ENCODE assay signal across 8 mouse cellular contexts in the genomic region with DNA sequence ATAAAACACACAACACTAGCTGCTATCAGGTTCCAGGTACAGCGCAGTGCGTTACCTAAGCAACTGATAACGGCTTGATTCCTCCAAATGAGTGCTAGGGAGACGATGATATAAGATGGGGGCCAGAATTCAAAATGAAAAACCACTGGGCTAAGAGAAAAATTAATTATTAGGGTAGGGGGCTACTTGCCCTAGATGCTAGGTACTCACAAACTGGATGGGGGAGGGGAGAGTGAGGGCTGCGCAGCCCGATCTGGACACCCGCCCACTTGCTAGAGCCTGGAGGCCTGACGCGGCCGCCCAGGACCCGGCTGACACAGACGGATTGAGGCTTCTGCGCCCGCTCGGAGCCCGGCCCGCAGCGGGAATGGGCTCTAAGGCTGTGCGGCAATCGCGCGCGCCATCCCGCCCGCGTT. TPM values are rescaled to one million over a fixed set of nuclear protein-coding genes. Genes with fewer than 3 reads are reported as not detected.
A peak's percentile ranks its signal among the peaks of the same experiment; 100 is the strongest.
DNase-seq lines count a peak whose midpoint lies in the region; ATAC-seq and TF ChIP-seq lines count a peak whose summit lies in the region.

No protein-coding gene starts in this region.

- peak overlapping the region; percentile 65 for H3K4me3 ChIP-seq in heart, adult 2 months
- peak overlapping the region; percentile 91 for H3K4me3 ChIP-seq in forebrain, embryonic 11.5 days (ENCODE audit: low read depth, low read length)
- peak overlapping the region; percentile 95 for H3K4me3 ChIP-seq in limb, embryonic 13.5 days

- TF ChIP-seq CTCF in heart, adult 2 months (IDR thresholded peaks at IDR 0.05) = no peak

- H3K27me3 ChIP-seq in heart, adult 2 months (ENCODE audit: control insufficient read depth, insufficient read depth, low read length) = no peaks in the 10 kb centered on the region
- H3K27me3 ChIP-seq in forebrain, embryonic 11.5 days (ENCODE audit: control insufficient read depth, insufficient read depth, low read length) = no peaks in the 10 kb centered on the region
- H3K27me3 ChIP-seq in limb, embryonic 13.5 days = no peaks in the 10 kb centered on the region

- 2% methylated on average over 26 of the region's 26 CpGs for WGBS in heart, adult 2 months
- WGBS in forebrain, embryonic 11.5 days = under 1% methylated on average over 19 of the region's 26 CpGs
- 2% methylated on average over 26 of the region's 26 CpGs for WGBS in limb, embryonic 13.5 days

- peak overlapping the region; percentile 93 for H3K9ac ChIP-seq in heart, adult 2 months (ENCODE audit: low read depth, low read length)
- H3K9ac ChIP-seq in forebrain, embryonic 11.5 days (ENCODE audit: low read length) = peak overlapping the region; percentile 99
- H3K9ac ChIP-seq in limb, embryonic 13.5 days = peak overlapping the region; percentile 99

- intact Hi-C loops in heart, adult 2 months (cut with DNase I) = no loop called here

- no peak for TF ChIP-seq EP300 in heart, adult 2 months (IDR thresholded peaks at IDR 0.05; ENCODE audit: insufficient read depth, low read depth, low read length)

- H3K4me1 ChIP-seq in heart, adult 2 months (ENCODE audit: control insufficient read depth, insufficient read depth, low read length) = peaks cover 14% of the 10 kb centered on the region
- peaks cover 12% of the 10 kb centered on the region; the same call in 1 of the 2 replicates for H3K4me1 ChIP-seq in forebrain, embryonic 11.5 days (replicated peaks; ENCODE audit: control insufficient read depth, insufficient read depth, low read length)
- H3K4me1 ChIP-seq in limb, embryonic 13.5 days = peaks cover 52% of the 10 kb centered on the region

- H3K4me2 ChIP-seq in forebrain, embryonic 11.5 days (ENCODE audit: low read depth, low read length, severe bottlenecking) = peak overlapping the region; percentile 85
- peak overlapping the region; percentile 92 for H3K4me2 ChIP-seq in limb, embryonic 13.5 days (replicated peaks)

- no peak for DNase-seq in heart, adult 2 months
- no peak for DNase-seq in heart, adult 18-20 months
- peak; percentile 54 for DNase-seq in urinary bladder, postnatal 14 days (ENCODE audit: low spot score)
- no peak for DNase-seq in urinary bladder, postnatal 36 days (ENCODE audit: low spot score in 2 of 2)
- DNase-seq in forebrain, embryonic 11.5 days (ENCODE audit: low spot score) = peak; percentile 82
- DNase-seq in naive thymus-derived CD4-positive, alpha-beta T cell, adult 2 months (ENCODE audit: low read depth) = peak; percentile 60

- H3K79me2 ChIP-seq in heart, adult 2 months (replicated peaks; ENCODE audit: control insufficient read depth, insufficient read depth, low read length) = peaks cover 1% of the 10 kb centered on the region; the same call in 1 of the 2 replicates

- no peak for TF ChIP-seq POLR2A in heart, adult 2 months (IDR thresholded peaks at IDR 0.05; ENCODE audit: insufficient read depth, low read depth, low read length)

- H3K27ac ChIP-seq in heart, adult 2 months = peak overlapping the region; percentile 99
- H3K27ac ChIP-seq in forebrain, embryonic 11.5 days (ENCODE audit: low read depth, low read length) = peak overlapping the region; percentile 98
- peak overlapping the region; percentile 100 for H3K27ac ChIP-seq in limb, embryonic 13.5 days

- no peaks in the 10 kb centered on the region for H3K9me3 ChIP-seq in forebrain, embryonic 11.5 days (ENCODE audit: control insufficient read depth, low read length)
- H3K9me3 ChIP-seq in limb, embryonic 13.5 days = no peaks in the 10 kb centered on the region

- peak; percentile 45 for ATAC-seq in forebrain, embryonic 11.5 days (replicated peaks; ENCODE audit: low FRiP score)
- peak; percentile 9; the same call in 1 of the 2 replicates for ATAC-seq in limb, embryonic 13.5 days (ENCODE audit: low FRiP score, low read depth)
- ATAC-seq in granulocyte monocyte progenitor cell, adult 5-6 weeks (replicated peaks; ENCODE audit: poor library complexity, severe bottlenecking) = no peak

- peaks cover 2% of the 10 kb centered on the region for H3K36me3 ChIP-seq in heart, adult 2 months (ENCODE audit: control insufficient read depth, insufficient read depth, low read length)
- H3K36me3 ChIP-seq in forebrain, embryonic 11.5 days (ENCODE audit: control insufficient read depth, insufficient read depth, low read length) = no peaks in the 10 kb centered on the region
- H3K36me3 ChIP-seq in limb, embryonic 13.5 days = no peaks in the 10 kb centered on the region

RNA-seq across cellular contexts. Expression of a gene that starts 0.6 kb away (rescaled TPM):
- 1 to 10 TPM; 6.8 to 7.9 TPM for total RNA-seq in heart, adult 2 months (2021)
- polyA plus RNA-seq in heart, adult 2 months (2012; rRNA removed) = 6.0 and 13.4 TPM in 2 replicates
- total RNA-seq in heart, adult 18-20 months (2021) = 1 to 10 TPM; 5.2 to 5.8 TPM
- 19.8 and 23.0 TPM in 2 replicates for polyA plus RNA-seq in forebrain, embryonic 11.5 days (2014; fragmentation: Nextera tagmentation; extraction: Ambion mirVana)
- 21.6 and 22.3 TPM in 2 replicates for polyA plus RNA-seq in limb, embryonic 13.5 days (2015; fragmentation: Nextera tagmentation; extraction: Ambion mirVana)
- total RNA-seq in granulocyte monocyte progenitor cell, adult 5-6 weeks (2014; fragmentation: Nextera tagmentation) = 26.4 and 29.4 TPM in 2 replicates
- total RNA-seq in granulocyte monocyte progenitor cell, adult 5-6 weeks (2017) = 21.4 and 22.4 TPM in 2 replicates

RNA-seq across cellular contexts. Expression of a gene that starts 1.3 kb away (rescaled TPM):
- 1 to 10 TPM; 3.0 to 3.9 TPM for total RNA-seq in heart, adult 2 months (2021)
- 1.1 and 2.3 TPM in 2 replicates for polyA plus RNA-seq in heart, adult 2 months (2012; rRNA removed)
- total RNA-seq in heart, adult 18-20 months (2021) = 1 to 10 TPM; 2.9 to 3.0 TPM
- polyA plus RNA-seq in forebrain, embryonic 11.5 days (2014; fragmentation: Nextera tagmentation; extraction: Ambion mirVana) = 8.2 and 8.8 TPM in 2 replicates
- 8.9 and 10.1 TPM in 2 replicates for polyA plus RNA-seq in limb, embryonic 13.5 days (2015; fragmentation: Nextera tagmentation; extraction: Ambion mirVana)
- total RNA-seq in granulocyte monocyte progenitor cell, adult 5-6 weeks (2014; fragmentation: Nextera tagmentation) = 12.0 and 15.6 TPM in 2 replicates
- total RNA-seq in granulocyte monocyte progenitor cell, adult 5-6 weeks (2017) = 12.9 and 15.3 TPM in 2 replicates

RNA-seq across cellular contexts. Expression of a gene that starts 35.2 kb away (rescaled TPM):
- 1 to 10 TPM; 5.0 to 5.1 TPM for total RNA-seq in heart, adult 2 months (2021)
- 6.6 and 7.7 TPM in 2 replicates for polyA plus RNA-seq in heart, adult 2 months (2012; rRNA removed)
- 1 to 10 TPM; 5.4 to 6.2 TPM for total RNA-seq in heart, adult 18-20 months (2021)
- polyA plus RNA-seq in forebrain, embryonic 11.5 days (2014; fragmentation: Nextera tagmentation; extraction: Ambion mirVana) = 4.4 and 4.5 TPM in 2 replicates
- polyA plus RNA-seq in limb, embryonic 13.5 days (2015; fragmentation: Nextera tagmentation; extraction: Ambion mirVana) = 6.7 TPM in 2 replicates
- total RNA-seq in granulocyte monocyte progenitor cell, adult 5-6 weeks (2014; fragmentation: Nextera tagmentation) = 1.9 and 7.3 TPM in 2 replicates
- total RNA-seq in granulocyte monocyte progenitor cell, adult 5-6 weeks (2017) = 18.9 and 19.4 TPM in 2 replicates

RNA-seq across cellular contexts. Expression of a gene that starts 44.1 kb away (rescaled TPM):
- 1 to 10 TPM; 1.0 to 1.7 TPM for total RNA-seq in heart, adult 2 months (2021)
- 1.1 and 2.3 TPM in 2 replicates for polyA plus RNA-seq in heart, adult 2 months (2012; rRNA removed)
- total RNA-seq in heart, adult 18-20 months (2021) = under 1 TPM; 0.46 to 0.52 TPM
- polyA plus RNA-seq in forebrain, embryonic 11.5 days (2014; fragmentation: Nextera tagmentation; extraction: Ambion mirVana) = 3.6 and 5.2 TPM in 2 replicates
- polyA plus RNA-seq in limb, embryonic 13.5 days (2015; fragmentation: Nextera tagmentation; extraction: Ambion mirVana) = 2.1 and 2.3 TPM in 2 replicates
- total RNA-seq in granulocyte monocyte progenitor cell, adult 5-6 weeks (2014; fragmentation: Nextera tagmentation) = 0.17 TPM in 1 of 2 replicates, not detected in the other
- 0.21 and 0.30 TPM in 2 replicates for total RNA-seq in granulocyte monocyte progenitor cell, adult 5-6 weeks (2017)

RNA-seq across cellular contexts. Expression of a gene that starts 48.5 kb away (rescaled TPM):
- under 1 TPM; 0.14 to 0.16 TPM for total RNA-seq in heart, adult 2 months (2021)
- 0.09 and 0.41 TPM in 2 replicates for polyA plus RNA-seq in heart, adult 2 months (2012; rRNA removed)
- total RNA-seq in heart, adult 18-20 months (2021) = under 1 TPM in 1 of 2 experiments, not detected in 1; 0.18 TPM
- polyA plus RNA-seq in forebrain, embryonic 11.5 days (2014; fragmentation: Nextera tagmentation; extraction: Ambion mirVana) = 0.35 and 0.56 TPM in 2 replicates
- polyA plus RNA-seq in limb, embryonic 13.5 days (2015; fragmentation: Nextera tagmentation; extraction: Ambion mirVana) = 4.5 and 4.8 TPM in 2 replicates
- not detected in 2 replicates for total RNA-seq in granulocyte monocyte progenitor cell, adult 5-6 weeks (2014; fragmentation: Nextera tagmentation)
- total RNA-seq in granulocyte monocyte progenitor cell, adult 5-6 weeks (2017) = 0.69 TPM in 1 of 2 replicates, not detected in the other

Comparison
In these comparisons a context has a peak if more than half of its experiments do, and no peak if none do; other contexts are left out.
1. DNase-seq: peak in urinary bladder, postnatal 14 days (single experiment), forebrain, embryonic 11.5 days (single experiment) and naive thymus-derived CD4-positive, alpha-beta T cell, adult 2 months (single experiment); none in heart, adult 2 months (0 of 2), heart, adult 18-20 months (0 of 2) and urinary bladder, postnatal 36 days (0 of 2).
2. Peak in every context shown above with its lines, with median percentiles within 50 percentile points of each other: H3K27ac ChIP-seq, H3K4me3 ChIP-seq and H3K9ac ChIP-seq.